Mouse (Mus musculus) midbrain, embryonic 13.5 days (tissue): ENCODE measurements around the gene Vnn3. TPM values are rescaled to one million over a fixed set of nuclear protein-coding genes. Genes with fewer than 3 reads are reported as not detected.
A peak's percentile ranks its signal among the peaks of the same experiment; 100 is the strongest.

Experiments used
- ATAC-seq: fragments of 200-750 bp; cut with Nextera tagmentation; 2 replicates; pipeline ENCODE4 v1.8.0; 2017; ENCODE audit warnings: mild to moderate bottlenecking, moderate TSS enrichment, moderate library complexity
- H3K27ac ChIP-seq: fragments of 300-500 bp; sonication (generic); 2 replicates; pipeline ENCODE4 v1.5.1; 2015; ENCODE audit warnings: inconsistent platforms, mild to moderate bottlenecking, moderate library complexity
- H3K27me3 ChIP-seq: fragments of 300-500 bp; sonication (generic); 2 replicates; pipeline ENCODE4 v1.6.1; 2015; ENCODE audit warnings: mild to moderate bottlenecking, inconsistent platforms
- H3K36me3 ChIP-seq: fragments of 300-500 bp; sonication (generic); 2 replicates; pipeline ENCODE4 v1.6.1; 2015; ENCODE audit warnings: mild to moderate bottlenecking, inconsistent platforms
- H3K4me1 ChIP-seq: fragments of 300-500 bp; sonication (generic); replicated peaks from 2 replicates; pipeline ENCODE4 v1.6.1; 2015; ENCODE audit warnings: inconsistent platforms
- H3K4me2 ChIP-seq: fragments of 300-500 bp; sonication (generic); replicated peaks from 2 replicates; pipeline ENCODE4 v1.6.1; 2015; ENCODE audit warnings: moderate library complexity, mild to moderate bottlenecking, inconsistent platforms
- H3K4me3 ChIP-seq: fragments of 300-500 bp; sonication (generic); replicated peaks from 2 replicates; pipeline ENCODE4 v1.5.1; 2015; ENCODE audit warnings: mild to moderate bottlenecking, inconsistent platforms
- H3K9ac ChIP-seq: fragments of 300-500 bp; sonication (generic); replicated peaks from 2 replicates; pipeline ENCODE4 v1.6.1; 2015; ENCODE audit warnings: mild to moderate bottlenecking, inconsistent platforms
- H3K9me3 ChIP-seq: fragments of 300-500 bp; sonication (generic); 2 replicates; pipeline ENCODE4 v1.6.1; 2016; ENCODE audit warnings: mild to moderate bottlenecking, inconsistent platforms
- WGBS: fragments of 180-500 bp; shearing (Covaris S2); methylation state at CpG from one replicate; pipeline ENCODE4 v1.1.7; 2015; 5-methylcytosine and 5-hydroxymethylcytosine counted together
- polyA plus RNA-seq: library from polyadenylated mRNA; unstranded; fragments of >200 nt; fragmentation: Nextera tagmentation; extraction: Ambion mirVana; gene quantifications from 2 replicates; pipeline ENCODE4 v1.2.1, GENCODE M21; 2015

The Vnn3 gene
- polyA plus RNA-seq = not detected in 2 replicates

DNA sequence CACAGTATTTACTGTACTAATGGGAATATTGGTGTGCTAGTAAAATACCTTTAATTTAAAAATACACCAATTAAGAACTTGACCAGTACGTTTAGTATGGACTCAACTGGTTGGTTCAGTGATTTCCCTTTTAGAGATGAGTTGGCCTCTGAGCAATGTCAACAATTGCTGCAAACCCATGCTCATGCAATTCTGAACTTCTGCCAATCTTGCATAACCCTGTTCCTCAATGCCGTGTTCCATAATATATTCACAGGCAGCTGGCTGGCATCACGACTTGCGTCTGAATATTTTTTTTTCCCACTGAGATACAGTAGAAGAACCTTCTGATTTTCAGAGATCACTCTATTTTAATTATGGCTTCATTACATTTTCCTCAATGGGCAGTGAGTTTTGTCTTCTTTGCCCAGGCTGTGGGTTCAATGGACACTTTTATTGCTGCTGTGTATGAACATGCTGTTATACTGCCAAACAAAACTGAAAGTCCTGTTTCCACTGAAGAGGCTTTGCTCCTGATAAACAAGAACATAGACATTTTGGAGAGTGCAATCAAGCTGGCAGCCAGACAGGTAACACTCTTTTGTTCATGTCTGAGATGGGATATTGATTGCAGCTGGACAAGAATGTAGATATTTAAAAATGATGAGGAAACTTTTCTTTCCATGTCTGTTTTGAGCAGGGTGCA lies at the start of gene Vnn3:
Gene Vnn3, plus strand, starts transcription at position 235 of the 685 bp plus-strand sequence.
- H3K27me3 ChIP-seq = no peaks in the 10 kb centered on the region
- H3K9me3 ChIP-seq = no peaks in the 10 kb centered on the region
- H3K4me2 ChIP-seq = no peak within 1 kb of the TSS
- H3K4me1 ChIP-seq = no peaks in the 10 kb centered on the region
- H3K9ac ChIP-seq = no peak within 1 kb of the TSS
- H3K36me3 ChIP-seq = no peaks in the 10 kb centered on the region
- H3K27ac ChIP-seq = no peak within 1 kb of the TSS
- 88% methylated on average over 4 of the region's 4 CpGs for WGBS
- no peak within 1 kb of the TSS for H3K4me3 ChIP-seq
- ATAC-seq = no peak

DNA sequence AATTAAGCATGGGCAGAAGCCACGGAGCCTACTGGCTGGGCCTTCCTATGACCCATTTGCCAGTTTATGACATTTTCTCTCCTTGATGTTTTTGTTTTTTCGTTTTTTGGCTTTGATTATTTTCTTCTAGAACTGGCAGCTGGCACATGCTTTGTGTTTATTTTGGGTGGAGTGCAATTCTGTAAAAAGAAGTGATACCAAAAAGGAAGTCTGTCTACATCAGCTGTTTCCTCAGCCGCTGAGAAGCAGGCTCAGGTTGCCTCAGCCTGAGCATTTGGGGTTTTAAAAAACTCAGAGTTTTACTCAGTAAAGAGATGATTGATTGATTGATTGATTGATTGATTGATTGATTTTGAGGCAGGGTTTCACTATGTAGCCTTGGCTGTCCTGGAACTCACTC lies 48.4 kb upstream of the Vnn3 start:
- Histone ChIP-seq H3K36me3 (peaks cover 63% of the 10 kb centered on the region), H3K4me3 (no peak overlapping the region), H3K27me3 (no peaks in the 10 kb centered on the region), H3K4me1 (peaks cover 6% of the 10 kb centered on the region; the same call in 1 of the 2 replicates), H3K27ac (no peak overlapping the region), H3K4me2 (no peak overlapping the region), H3K9ac (no peak overlapping the region), H3K9me3 (no peaks in the 10 kb centered on the region)
- no peak for ATAC-seq
- 80% methylated on average over 3 of the region's 3 CpGs for WGBS

DNA sequence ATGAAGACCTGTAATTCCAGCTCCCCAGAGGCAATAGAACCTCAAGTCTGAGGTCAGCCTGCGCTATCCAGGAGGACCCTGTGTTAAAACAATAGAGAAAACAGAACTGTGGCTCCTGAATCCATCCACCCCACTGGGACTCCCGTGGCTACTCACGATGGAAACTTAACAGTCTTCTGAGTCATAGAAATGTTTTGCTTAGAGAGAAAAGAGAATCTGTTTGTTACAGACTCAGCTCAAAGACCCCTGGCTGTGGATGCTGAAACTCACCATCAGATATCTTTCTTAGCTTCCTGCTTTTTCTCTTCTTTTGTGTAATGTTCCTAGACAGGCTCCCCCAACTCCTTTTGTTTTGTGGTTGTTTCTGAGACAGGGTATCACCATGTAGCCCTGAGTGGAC lies 46.6 kb upstream of the Vnn3 start:
- WGBS = 68% methylated on average over 3 of the region's 3 CpGs
- Histone ChIP-seq H3K27me3 (no peaks in the 10 kb centered on the region), H3K9ac (no peak overlapping the region), H3K4me1 (no peaks in the 10 kb centered on the region), H3K36me3 (peaks cover 67% of the 10 kb centered on the region), H3K4me3 (no peak overlapping the region), H3K27ac (no peak overlapping the region), H3K4me2 (no peak overlapping the region), H3K9me3 (no peaks in the 10 kb centered on the region)
- ATAC-seq = no peak

DNA sequence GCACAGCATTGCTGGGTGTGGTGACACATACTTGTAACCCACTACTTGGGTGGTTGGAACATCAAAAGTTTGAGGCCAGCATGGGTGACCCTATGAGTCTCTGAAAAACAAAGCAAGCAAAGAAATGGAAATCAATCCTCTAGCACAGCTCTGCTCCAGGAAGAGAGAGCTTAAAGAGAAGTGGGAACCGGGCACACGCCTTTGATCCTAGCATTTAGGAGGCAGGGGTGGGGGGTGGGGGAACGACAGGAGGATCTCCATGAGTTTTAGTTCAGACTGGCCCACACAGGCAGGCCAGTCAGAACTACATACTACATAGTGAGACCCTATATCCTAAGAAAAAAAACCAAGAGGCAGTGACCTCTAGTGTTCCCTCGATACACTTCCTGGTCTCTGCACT lies 45.1 kb upstream of the Vnn3 start:
- H3K4me3 ChIP-seq = no peak overlapping the region
- no peak for ATAC-seq
- no peak overlapping the region for H3K27ac ChIP-seq
- H3K9me3 ChIP-seq = no peaks in the 10 kb centered on the region
- WGBS = 31% methylated on average over 4 of the region's 4 CpGs
- H3K36me3 ChIP-seq = peaks cover 56% of the 10 kb centered on the region
- H3K9ac ChIP-seq = no peak overlapping the region
- no peak overlapping the region for H3K4me2 ChIP-seq
- no peaks in the 10 kb centered on the region for H3K4me1 ChIP-seq
- no peaks in the 10 kb centered on the region for H3K27me3 ChIP-seq

DNA sequence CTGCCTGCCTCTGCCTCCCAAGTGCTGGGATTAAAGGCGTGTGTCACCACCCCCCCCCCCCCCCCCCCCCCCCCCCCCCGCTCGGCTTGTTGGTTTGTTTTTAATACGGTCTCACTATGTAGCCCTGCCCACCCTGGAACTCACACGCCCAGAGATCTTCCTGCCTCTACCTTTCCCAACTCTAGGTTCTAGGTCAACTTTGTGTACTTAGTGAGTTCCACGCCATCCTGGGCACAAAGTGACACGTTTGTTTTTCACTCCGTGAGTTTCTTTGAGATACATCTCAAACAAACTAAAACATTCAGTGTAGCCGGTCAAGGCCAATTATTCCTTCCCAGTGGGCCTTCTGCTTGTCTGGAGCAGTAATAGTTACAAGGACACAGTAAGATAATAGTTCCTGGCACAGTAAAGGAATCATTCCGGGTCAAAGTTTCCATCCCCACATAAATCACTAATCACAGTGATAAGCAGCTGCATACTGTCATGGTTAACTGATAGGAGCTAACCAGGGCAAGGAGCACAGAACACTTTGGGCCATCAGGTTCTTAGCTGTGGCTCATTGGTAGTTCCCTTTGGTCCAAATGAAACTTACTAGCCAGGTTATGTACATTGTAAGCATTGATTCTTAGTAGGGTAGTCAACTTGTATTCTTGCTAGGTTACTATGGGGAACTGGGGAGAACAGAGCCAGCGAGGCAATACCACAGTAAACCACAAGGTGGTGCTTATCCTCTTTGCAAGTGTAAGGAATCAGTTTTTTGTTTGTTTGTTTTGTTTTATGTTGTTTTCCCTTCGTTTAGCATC lies 39.4 kb upstream of the Vnn3 start:
- peaks cover 7% of the 10 kb centered on the region; the same call in 1 of the 2 replicates for H3K4me1 ChIP-seq
- no peak; the same call in 1 of the 2 replicates for ATAC-seq
- WGBS = 77% methylated on average over 8 of the region's 12 CpGs

DNA sequence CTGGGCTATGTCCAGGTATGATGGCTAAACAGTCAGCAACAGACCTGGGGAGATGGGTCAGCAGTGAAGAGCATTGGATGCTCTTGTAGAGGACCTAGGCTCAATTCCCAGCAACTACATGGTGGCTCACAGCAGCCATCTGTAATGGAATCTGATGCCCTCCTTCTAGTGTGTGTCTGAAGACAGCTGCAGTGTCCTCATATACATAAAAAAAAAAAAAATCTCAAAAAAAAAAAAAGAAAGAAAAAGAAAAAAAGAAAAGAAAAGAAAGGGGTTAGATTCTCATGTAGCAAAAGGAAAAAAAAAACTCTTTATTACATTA lies 38.9 kb upstream of the Vnn3 start:
- H3K4me3 ChIP-seq = no peak overlapping the region
- no peak overlapping the region for H3K4me2 ChIP-seq
- no peak for ATAC-seq
- no peaks in the 10 kb centered on the region for H3K9me3 ChIP-seq
- H3K4me1 ChIP-seq = peaks cover 7% of the 10 kb centered on the region; the same call in 1 of the 2 replicates
- no peaks in the 10 kb centered on the region for H3K27me3 ChIP-seq
- H3K9ac ChIP-seq = no peak overlapping the region
- H3K36me3 ChIP-seq = peaks cover 17% of the 10 kb centered on the region
- H3K27ac ChIP-seq = no peak overlapping the region

More for the DNA sequence above, 39.4 kb upstream of the Vnn3 start:
- Histone ChIP-seq H3K9me3 (no peaks in the 10 kb centered on the region), H3K27me3 (no peaks in the 10 kb centered on the region), H3K4me3 (no peak overlapping the region), H3K27ac (no peak overlapping the region), H3K9ac (no peak overlapping the region), H3K36me3 (peaks cover 20% of the 10 kb centered on the region), H3K4me2 (no peak overlapping the region)

DNA sequence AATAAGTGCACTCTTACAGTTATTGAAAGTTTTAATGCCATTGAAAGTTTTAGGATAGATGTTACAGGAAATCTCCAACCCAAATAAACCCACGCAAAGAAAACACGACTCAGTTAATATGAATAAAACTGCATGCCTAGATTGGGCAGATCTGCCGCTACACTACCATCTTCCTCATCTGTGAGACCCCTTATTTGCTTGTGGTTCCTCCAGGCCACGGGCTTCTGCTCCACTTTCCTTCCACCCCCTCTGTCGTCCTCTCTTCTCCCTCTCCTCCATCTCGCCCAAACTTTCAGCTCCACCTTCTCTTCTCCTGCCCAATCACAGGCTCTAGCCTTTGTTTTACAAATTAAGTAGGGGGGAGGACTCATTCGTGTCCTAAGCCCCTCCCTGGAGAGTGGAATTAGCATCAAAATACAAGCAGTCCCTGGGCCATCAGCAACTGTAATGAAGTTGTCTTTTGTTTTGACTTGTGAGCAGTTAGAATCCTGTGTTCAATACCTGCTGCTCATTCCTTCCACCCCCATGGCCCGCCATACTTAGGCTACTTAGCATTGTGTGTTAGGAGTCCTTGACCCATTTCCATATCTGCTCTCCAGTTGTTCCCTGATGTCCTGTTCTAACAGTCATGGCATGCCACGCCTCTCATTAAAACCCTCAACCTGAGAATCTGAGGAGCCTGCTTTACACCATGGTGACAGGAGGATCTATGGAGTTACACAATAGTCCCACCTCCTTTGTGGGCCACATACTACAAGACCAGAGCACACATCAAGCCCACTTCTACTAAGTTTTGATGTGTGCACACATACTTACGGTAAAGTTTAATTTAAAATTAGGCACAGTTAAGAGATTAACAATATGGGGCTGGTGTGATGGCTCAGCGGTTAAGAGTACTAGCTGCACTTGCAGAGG lies 38.2 kb upstream of the Vnn3 start:
- 41% methylated on average over 11 of the region's 11 CpGs for WGBS
- H3K4me3 ChIP-seq = no peak overlapping the region
- no peaks in the 10 kb centered on the region for H3K27me3 ChIP-seq
- H3K9ac ChIP-seq = no peak overlapping the region
- peaks cover 7% of the 10 kb centered on the region; the same call in 1 of the 2 replicates for H3K4me1 ChIP-seq
- peaks cover 15% of the 10 kb centered on the region for H3K36me3 ChIP-seq
- no peak overlapping the region for H3K4me2 ChIP-seq
- ATAC-seq = peak; percentile 55
- H3K27ac ChIP-seq = no peak overlapping the region
- no peaks in the 10 kb centered on the region for H3K9me3 ChIP-seq

- H3K9ac ChIP-seq = no peak overlapping the region
- H3K4me3 ChIP-seq = no peak overlapping the region
- whole genome bisulfite sequencing = 57% methylated on average over 1 of the region's 1 CpGs
- peaks cover 32% of the 10 kb centered on the region for H3K36me3 ChIP-seq
- no peaks in the 10 kb centered on the region for H3K9me3 ChIP-seq
- H3K27me3 ChIP-seq = no peaks in the 10 kb centered on the region
- no peak overlapping the region for H3K27ac ChIP-seq
- H3K4me1 ChIP-seq = peaks cover 7% of the 10 kb centered on the region; the same call in 1 of the 2 replicates
- no peak overlapping the region for H3K4me2 ChIP-seq
- peak; percentile 49; the same call in 1 of the 2 replicates for ATAC-seq
These were observed 36.1 kb upstream of the Vnn3 start for GRCm38 (mm10) chr10:23815168-23815567.

- Histone ChIP-seq H3K27ac (no peak overlapping the region), H3K9me3 (no peaks in the 10 kb centered on the region), H3K4me2 (no peak overlapping the region), H3K9ac (no peak overlapping the region), H3K4me3 (no peak overlapping the region), H3K4me1 (peaks cover 7% of the 10 kb centered on the region; the same call in 1 of the 2 replicates), H3K36me3 (peaks cover 41% of the 10 kb centered on the region), H3K27me3 (no peaks in the 10 kb centered on the region)
- no peak for ATAC-seq
- 91% methylated on average over 7 of the region's 7 CpGs for WGBS
These were observed 35.0 kb upstream of the Vnn3 start for GRCm38 (mm10) chr10:23816241-23816640.

GRCm38 (mm10) chr10:23826516-23826915 lies 24.7 kb upstream of the Vnn3 start:
- Histone ChIP-seq H3K36me3 (peaks cover 64% of the 10 kb centered on the region), H3K9ac (no peak overlapping the region), H3K4me1 (no peaks in the 10 kb centered on the region), H3K27me3 (no peaks in the 10 kb centered on the region), H3K9me3 (no peaks in the 10 kb centered on the region), H3K27ac (no peak overlapping the region), H3K4me2 (no peak overlapping the region), H3K4me3 (no peak overlapping the region)
- whole genome bisulfite sequencing = 88% methylated on average over 7 of the region's 7 CpGs
- ATAC-seq = no peak

DNA sequence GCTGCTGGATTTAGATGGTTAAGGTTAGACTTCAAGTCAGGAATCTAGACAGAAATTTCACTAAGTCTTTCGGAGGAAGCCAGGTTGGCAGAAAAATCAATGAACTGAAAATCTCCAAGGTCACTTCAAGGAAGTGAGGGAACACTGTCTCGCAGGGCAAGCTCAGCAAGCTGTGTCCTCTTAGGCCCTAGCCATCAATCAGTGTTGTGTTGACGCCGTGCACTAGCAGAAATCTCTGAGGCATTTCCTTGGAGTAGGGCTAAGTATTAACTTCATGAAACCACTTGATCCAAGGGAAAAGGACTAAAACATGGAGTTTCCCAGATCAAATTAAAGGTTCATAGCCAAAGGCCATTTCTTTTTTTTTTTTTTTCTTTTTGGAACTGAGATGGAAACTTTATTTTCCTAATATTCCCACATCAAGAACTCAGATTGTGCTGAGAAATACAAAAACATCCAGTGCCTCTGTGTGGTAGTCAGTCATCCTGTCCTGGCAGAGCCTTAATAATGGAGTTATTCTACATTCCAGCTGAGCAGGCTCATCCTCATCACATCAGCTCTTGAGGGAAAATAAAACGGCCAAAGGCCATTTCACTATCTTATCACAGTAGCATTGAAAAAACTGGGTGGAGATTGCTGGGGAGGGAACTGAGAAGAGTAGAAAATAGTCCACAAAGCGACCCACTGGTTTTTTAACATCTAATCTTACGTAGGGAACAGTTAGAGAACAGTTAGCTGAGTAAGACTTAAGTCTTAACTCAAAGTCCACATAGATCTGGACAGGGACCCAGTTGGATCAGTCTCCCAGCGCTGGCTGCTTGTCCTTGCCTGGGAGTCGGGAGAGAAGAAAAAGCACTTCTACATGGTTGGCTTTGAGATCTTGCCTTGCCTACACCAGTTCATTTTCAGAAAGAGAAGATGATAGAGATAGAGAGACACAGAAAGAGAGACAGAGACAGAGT lies 15.0 kb upstream of the Vnn3 start:
- no peak overlapping the region for H3K9ac ChIP-seq
- no peaks in the 10 kb centered on the region for H3K4me1 ChIP-seq
- H3K4me3 ChIP-seq = no peak overlapping the region
- 86% methylated on average over 9 of the region's 9 CpGs for WGBS
- no peak for ATAC-seq
- no peaks in the 10 kb centered on the region for H3K36me3 ChIP-seq
- no peaks in the 10 kb centered on the region for H3K9me3 ChIP-seq
- no peak overlapping the region for H3K4me2 ChIP-seq
- no peak overlapping the region for H3K27ac ChIP-seq
- H3K27me3 ChIP-seq = no peaks in the 10 kb centered on the region
